Mouse (Mus musculus): Measurements from ENCODE around the gene Prdm10. TPM values are rescaled to one million over a fixed set of nuclear protein-coding genes. Genes with fewer than 3 reads are reported as not detected.

Gene Prdm10
- polyA plus RNA-seq, 1 experiment: 0.84 TPM

DNA sequence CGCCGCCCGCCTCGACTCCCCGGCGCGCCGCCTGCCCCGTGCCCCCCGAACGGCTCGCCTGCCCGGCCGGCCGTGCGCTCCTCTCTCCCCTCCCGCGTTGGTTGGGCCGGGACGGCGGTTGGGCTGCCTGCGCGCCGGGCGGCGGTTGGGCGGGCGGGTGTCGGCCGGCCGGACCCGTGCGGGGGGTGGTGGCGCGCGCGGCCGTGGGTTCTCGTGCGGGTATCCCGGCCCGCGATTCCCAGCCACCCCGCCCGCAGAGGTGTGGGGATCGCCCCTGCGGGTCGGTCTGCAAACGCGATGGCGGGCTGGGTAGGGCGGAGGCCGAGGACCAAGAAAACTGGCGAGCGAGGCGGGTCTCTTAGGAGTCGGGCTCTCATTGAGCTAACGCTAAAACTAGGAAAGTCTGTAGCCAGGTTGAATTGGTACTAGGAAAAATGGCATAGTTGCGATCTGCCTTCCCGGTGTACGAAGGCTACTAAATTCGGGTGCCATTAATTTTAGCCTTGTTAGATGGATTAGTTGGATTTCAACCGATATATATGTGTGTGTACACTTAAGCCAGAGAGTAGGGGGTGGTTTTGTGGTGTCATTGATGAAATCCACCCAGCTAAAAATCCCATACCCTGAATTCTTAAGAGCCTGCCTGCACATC, 799 bp downstream of the Prdm10 start:
- no peak for TF ChIP-seq FLI1 (IDR thresholded peaks at IDR 0.05; ENCODE audit: low read length)
- no peak for TF ChIP-seq GATA1 (IDR thresholded peaks at IDR 0.05; ENCODE audit: borderline replicate concordance, low read length)
- Histone ChIP-seq H3K9me3 (no peaks in the 10 kb centered on the region), H3K36me3 (replicated peaks; ENCODE audit: low read length) (peaks cover 4% of the 10 kb centered on the region), H3K27me3 (replicated peaks) (no peaks in the 10 kb centered on the region), H3K4me3 (replicated peaks) (peak overlapping the region; percentile 95), H3K4me1 (peaks cover 35% of the 10 kb centered on the region)

DNA sequence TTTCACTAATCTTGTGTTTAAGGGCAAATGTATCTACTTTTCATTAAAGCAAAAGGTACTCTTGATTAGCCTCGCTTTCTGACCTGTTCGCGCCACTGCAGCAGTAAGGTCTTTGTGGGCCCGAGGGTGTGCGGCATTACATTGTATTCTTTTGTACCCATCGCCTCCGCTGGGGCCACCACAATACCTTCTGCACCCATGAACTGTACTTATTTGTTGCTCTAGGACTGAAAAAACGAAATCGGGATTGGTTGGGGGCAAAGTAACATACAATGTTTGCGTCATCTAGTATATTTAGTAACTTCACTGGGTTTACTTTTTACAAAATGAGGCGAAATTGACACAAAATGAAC, 1.3 kb downstream of the Prdm10 start:
- Histone ChIP-seq H3K4me1 (peaks cover 35% of the 10 kb centered on the region), H3K27me3 (replicated peaks) (peaks cover under 1% of the 10 kb centered on the region), H3K4me3 (replicated peaks) (peak overlapping the region; percentile 95), H3K36me3 (replicated peaks; ENCODE audit: low read length) (peaks cover 4% of the 10 kb centered on the region), H3K9me3 (no peaks in the 10 kb centered on the region)
- TF ChIP-seq GATA1 (IDR thresholded peaks at IDR 0.05; ENCODE audit: borderline replicate concordance, low read length) (no peak), FLI1 (IDR thresholded peaks at IDR 0.05; ENCODE audit: low read length) (no peak)

DNA sequence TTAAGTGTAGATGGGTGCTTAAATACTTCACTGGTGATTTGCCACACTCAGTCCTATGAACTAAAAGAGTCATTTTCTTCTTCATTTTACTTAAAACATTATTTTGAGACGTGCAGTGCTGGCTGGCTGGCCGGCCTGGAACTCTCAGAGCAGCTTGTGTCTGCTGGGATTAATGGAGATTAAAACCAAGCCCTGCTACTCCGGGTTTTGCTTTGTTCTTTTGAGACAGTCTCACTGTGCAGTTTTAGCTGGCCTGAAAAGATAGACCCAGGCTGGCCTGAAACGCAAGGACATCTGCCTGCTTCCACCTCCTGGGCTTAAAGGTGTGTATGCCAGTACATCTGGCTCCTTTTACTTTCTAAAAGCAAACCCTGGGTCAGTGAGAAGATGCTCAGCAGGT, 2.2 kb downstream of the Prdm10 start:
- no peak overlapping the region for H3K4me3 ChIP-seq (replicated peaks)
- H3K27me3 ChIP-seq (replicated peaks): peaks cover 3% of the 10 kb centered on the region
- no peaks in the 10 kb centered on the region for H3K9me3 ChIP-seq
- TF ChIP-seq GATA1 (IDR thresholded peaks at IDR 0.05; ENCODE audit: borderline replicate concordance, low read length): no peak
- TF ChIP-seq FLI1 (IDR thresholded peaks at IDR 0.05; ENCODE audit: low read length): no peak
- H3K36me3 ChIP-seq (replicated peaks; ENCODE audit: low read length): peaks cover 4% of the 10 kb centered on the region
- peaks cover 39% of the 10 kb centered on the region for H3K4me1 ChIP-seq

GRCm38 (mm10) chr9:31283044-31283443, 2.7 kb downstream of the Prdm10 start:
- H3K4me3 ChIP-seq (replicated peaks): no peak overlapping the region
- peaks cover 4% of the 10 kb centered on the region for H3K36me3 ChIP-seq (replicated peaks; ENCODE audit: low read length)
- peaks cover 39% of the 10 kb centered on the region for H3K4me1 ChIP-seq
- H3K9me3 ChIP-seq: no peaks in the 10 kb centered on the region
- H3K27me3 ChIP-seq (replicated peaks): peaks cover 3% of the 10 kb centered on the region
- no peak for TF ChIP-seq GATA1 (IDR thresholded peaks at IDR 0.05; ENCODE audit: borderline replicate concordance, low read length)
- no peak for TF ChIP-seq FLI1 (IDR thresholded peaks at IDR 0.05; ENCODE audit: low read length)

DNA sequence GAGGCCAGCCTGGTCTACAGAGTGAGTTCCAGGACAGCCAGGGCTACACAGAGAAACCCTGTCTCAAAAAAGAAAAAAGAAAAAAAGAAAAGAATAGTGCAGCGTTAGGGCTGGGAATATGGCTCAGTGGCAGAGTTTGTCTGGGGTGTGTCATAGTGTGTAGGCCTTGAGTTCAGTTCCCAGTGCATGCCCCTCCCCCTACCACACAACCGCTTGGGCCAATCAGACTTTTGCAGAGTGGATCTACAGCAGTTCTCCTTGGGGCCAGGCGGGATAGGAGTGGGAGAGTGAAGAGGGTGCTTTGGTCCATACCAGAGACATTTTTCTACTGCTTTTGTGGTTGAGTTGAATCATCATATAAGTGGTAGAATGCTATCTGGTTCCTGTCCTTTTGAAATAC, 3.6 kb downstream of the Prdm10 start:
- Histone ChIP-seq H3K36me3 (replicated peaks; ENCODE audit: low read length) (peaks cover 4% of the 10 kb centered on the region), H3K27me3 (replicated peaks) (peaks cover 3% of the 10 kb centered on the region), H3K4me3 (replicated peaks) (no peak overlapping the region), H3K4me1 (peaks cover 39% of the 10 kb centered on the region), H3K9me3 (no peaks in the 10 kb centered on the region)
- TF ChIP-seq GATA1 (IDR thresholded peaks at IDR 0.05; ENCODE audit: borderline replicate concordance, low read length) (no peak), FLI1 (IDR thresholded peaks at IDR 0.05; ENCODE audit: low read length) (no peak)

DNA sequence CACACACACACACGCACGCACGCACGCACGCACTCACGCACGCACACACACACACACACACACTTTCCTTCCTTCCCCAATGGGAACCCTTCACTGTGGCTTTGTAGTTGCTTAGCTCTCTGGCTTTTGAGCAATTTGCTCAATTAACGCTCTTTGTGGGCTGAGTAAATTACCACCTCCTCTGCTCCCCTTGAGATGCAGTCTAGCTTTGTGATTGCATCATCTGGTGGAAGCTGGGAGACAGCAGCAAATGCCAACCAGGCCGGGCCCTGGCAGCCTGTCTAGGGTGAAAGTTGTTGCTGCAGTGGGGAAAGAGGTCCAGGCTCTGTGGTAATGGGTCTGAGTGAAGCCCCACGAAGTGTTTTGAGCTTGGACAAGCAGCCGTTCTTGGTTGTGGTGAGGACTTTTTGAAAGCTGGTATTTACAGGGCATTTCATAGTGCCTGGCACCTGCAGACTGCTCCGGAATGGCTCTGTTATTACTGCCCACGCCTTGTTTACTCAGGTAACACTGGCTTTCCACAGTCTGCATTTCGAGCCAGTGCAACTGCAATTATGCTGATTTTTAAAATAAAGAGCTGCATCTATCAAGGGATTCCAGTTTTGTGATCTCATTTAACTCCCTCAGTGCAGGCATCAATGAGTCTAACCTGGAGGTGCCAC, 10.0 kb downstream of the Prdm10 start:
- Histone ChIP-seq H3K9me3 (no peaks in the 10 kb centered on the region), H3K36me3 (replicated peaks; ENCODE audit: low read length) (peaks cover 4% of the 10 kb centered on the region), H3K4me3 (replicated peaks) (no peak overlapping the region), H3K27me3 (replicated peaks) (peaks cover 11% of the 10 kb centered on the region), H3K4me1 (peaks cover 11% of the 10 kb centered on the region; the same call in 1 of the 2 replicates)
- no peak for TF ChIP-seq FLI1 (IDR thresholded peaks at IDR 0.05; ENCODE audit: low read length)

DNA sequence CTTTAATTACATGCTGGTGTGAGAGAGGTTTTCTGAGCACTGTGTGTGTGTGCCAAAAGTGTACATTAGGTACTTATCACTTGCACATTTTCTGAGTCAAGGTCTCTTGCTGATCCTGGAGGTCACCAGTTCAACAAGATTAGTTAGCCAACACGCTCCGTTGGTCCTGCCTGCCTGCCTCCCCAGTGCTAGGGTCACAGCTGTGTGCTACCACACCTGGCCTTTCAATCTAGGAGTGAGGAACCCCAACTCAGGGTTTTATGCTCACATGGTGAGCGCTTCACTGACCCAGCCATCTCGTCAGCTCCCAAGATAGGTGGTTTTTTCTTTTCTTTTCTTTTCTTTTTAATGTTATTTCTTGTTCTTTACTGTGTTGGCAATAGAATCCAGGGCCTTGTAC, 11.6 kb downstream of the Prdm10 start:
- TF ChIP-seq GATA1 (IDR thresholded peaks at IDR 0.05; ENCODE audit: borderline replicate concordance, low read length) (no peak), FLI1 (IDR thresholded peaks at IDR 0.05; ENCODE audit: low read length) (no peak)
- no peaks in the 10 kb centered on the region for H3K36me3 ChIP-seq (replicated peaks; ENCODE audit: low read length)
- H3K27me3 ChIP-seq (replicated peaks): peaks cover 11% of the 10 kb centered on the region
- no peak overlapping the region for H3K4me3 ChIP-seq (replicated peaks)
- no peaks in the 10 kb centered on the region for H3K9me3 ChIP-seq
- H3K4me1 ChIP-seq: peaks cover 4% of the 10 kb centered on the region; the same call in 1 of the 2 replicates

DNA sequence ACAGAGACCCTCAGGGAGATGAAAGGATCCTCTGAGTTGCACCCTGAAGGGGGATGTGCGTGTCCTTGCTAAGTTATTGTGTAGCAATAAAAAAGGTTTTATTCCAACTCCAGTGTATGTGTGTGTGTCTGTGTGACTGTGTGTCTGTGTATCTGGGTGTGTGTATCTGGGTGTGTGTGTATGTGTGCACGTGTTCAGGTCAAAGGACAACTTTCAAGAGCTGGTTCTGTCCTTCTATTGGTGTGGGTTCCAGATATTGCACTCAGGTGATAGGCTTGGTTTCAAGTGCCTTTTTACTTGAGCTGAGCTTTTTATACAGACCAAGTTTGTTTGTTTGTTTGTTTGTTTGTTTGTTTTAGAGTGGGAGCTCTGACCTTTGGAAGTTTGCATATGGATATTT, 12.9 kb downstream of the Prdm10 start:
- TF ChIP-seq GATA1 (IDR thresholded peaks at IDR 0.05; ENCODE audit: borderline replicate concordance, low read length) (no peak), FLI1 (IDR thresholded peaks at IDR 0.05; ENCODE audit: low read length) (no peak)
- Histone ChIP-seq H3K4me3 (replicated peaks) (no peak overlapping the region), H3K9me3 (no peaks in the 10 kb centered on the region), H3K27me3 (replicated peaks) (peaks cover 18% of the 10 kb centered on the region), H3K36me3 (replicated peaks; ENCODE audit: low read length) (no peaks in the 10 kb centered on the region), H3K4me1 (0 out of 2 replicates have a peak, but pooled peaks cover 3% of the 10 kb centered on the region)

DNA sequence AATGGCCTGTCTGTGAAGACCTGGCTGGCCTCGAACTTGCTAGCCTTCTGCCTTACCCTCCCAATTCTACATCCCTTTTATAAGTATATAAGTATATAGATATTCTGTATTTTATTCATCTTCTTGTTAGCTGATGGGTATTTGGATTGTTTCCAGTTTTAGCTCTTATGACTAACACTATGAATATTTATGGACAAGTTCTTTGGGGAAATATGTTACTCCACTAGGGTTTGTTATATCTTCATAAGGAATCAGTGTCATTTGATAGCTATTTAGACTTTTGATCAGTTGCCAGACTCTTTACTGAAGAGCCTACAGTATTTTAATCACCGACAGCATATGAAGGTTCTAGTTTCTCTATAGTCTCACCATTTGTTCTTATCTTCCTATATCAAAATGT, 15.0 kb downstream of the Prdm10 start:
- H3K9me3 ChIP-seq: no peaks in the 10 kb centered on the region
- H3K27me3 ChIP-seq (replicated peaks): peaks cover 20% of the 10 kb centered on the region
- TF ChIP-seq FLI1 (IDR thresholded peaks at IDR 0.05; ENCODE audit: low read length) (no peak), GATA1 (IDR thresholded peaks at IDR 0.05; ENCODE audit: borderline replicate concordance, low read length) (no peak)
- peaks cover 2% of the 10 kb centered on the region for H3K4me1 ChIP-seq
- no peak overlapping the region for H3K4me3 ChIP-seq (replicated peaks)
- H3K36me3 ChIP-seq (replicated peaks; ENCODE audit: low read length): no peaks in the 10 kb centered on the region

DNA sequence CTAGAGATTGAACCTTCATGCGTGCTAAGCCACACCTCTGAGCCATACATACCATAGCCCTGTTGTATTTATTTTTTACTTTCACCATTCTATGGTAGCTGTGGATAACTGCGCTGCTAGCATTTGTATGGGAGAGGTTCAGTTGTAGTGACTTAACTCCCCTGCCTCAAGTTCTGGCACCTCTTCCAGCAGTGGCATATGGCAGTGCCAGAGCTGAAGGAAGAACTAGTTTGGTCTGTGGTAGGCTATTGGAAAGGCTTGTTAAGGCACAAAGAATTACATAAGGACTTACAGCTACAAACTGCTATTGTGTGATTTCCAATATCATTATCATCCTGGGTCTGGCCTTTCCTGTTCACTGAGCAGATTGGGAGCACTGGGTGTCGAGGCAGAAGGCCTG, 16.0 kb downstream of the Prdm10 start:
- Histone ChIP-seq H3K9me3 (no peaks in the 10 kb centered on the region), H3K4me1 (peaks cover 12% of the 10 kb centered on the region), H3K36me3 (replicated peaks; ENCODE audit: low read length) (no peaks in the 10 kb centered on the region), H3K4me3 (replicated peaks) (no peak overlapping the region), H3K27me3 (replicated peaks) (peaks cover 22% of the 10 kb centered on the region)
- TF ChIP-seq FLI1 (IDR thresholded peaks at IDR 0.05; ENCODE audit: low read length) (no peak), GATA1 (IDR thresholded peaks at IDR 0.05; ENCODE audit: borderline replicate concordance, low read length) (no peak)

Measured in megakaryocyte, embryonic 14.5 days (primary cell).